ENCODE assay signal across 18 mouse cellular contexts in genomic region chr5:96716273-96717034, GRCm38 (mm10).
DNase-seq lines count a peak whose midpoint lies in the region; ATAC-seq and TF ChIP-seq lines count a peak whose summit lies in the region.
"Had no signal": no experiment of that assay in that cellular context is flagged by ENCODE, and none has a peak within 500 bp of the region (broad histone marks: within the 10 kb centered on the region; RNA-seq: fewer than 3 reads in every experiment).

No protein-coding gene starts in this region.

- DNase-seq in hindbrain, postnatal 0 days (ENCODE audit: low spot score) = no peak
- DNase-seq in kidney, postnatal 4 days = no peak
- no peak for DNase-seq in frontal cortex, adult 2 months (ENCODE audit: extremely low spot score in 1 of 2, low spot score in 1 of 2)
- DNase-seq in gastrocnemius, postnatal 25 days = no peak
- DNase-seq: adrenal gland, postnatal 10 days; cerebellum, adult 18-20 months; gastrocnemius, adult 2 months; heart, adult 18-20 months; kidney, adult 2 months; kidney, postnatal 36 days; lung, postnatal 14 days; right cerebral cortex, adult 18-20 months; thymus, adult 18-20 months had no signal

- H3K36me3 ChIP-seq in megakaryocyte, embryonic 14.5 days (replicated peaks; ENCODE audit: low read length) = no peaks in the 10 kb centered on the region
- H3K36me3 ChIP-seq in forebrain, embryonic 16.5 days (ENCODE audit: control insufficient read depth, insufficient read depth) = no peaks in the 10 kb centered on the region
- H3K36me3 ChIP-seq in hindbrain, postnatal 0 days (ENCODE audit: insufficient read depth, low read length) = no peaks in the 10 kb centered on the region

- H3K4me1 ChIP-seq in megakaryocyte, embryonic 14.5 days = peaks cover 15% of the 10 kb centered on the region
- peaks cover 8% of the 10 kb centered on the region for H3K4me1 ChIP-seq in forebrain, embryonic 16.5 days (replicated peaks; ENCODE audit: control insufficient read depth, insufficient read depth, low read length)
- no peaks in the 10 kb centered on the region for H3K4me1 ChIP-seq in hindbrain, postnatal 0 days (ENCODE audit: insufficient read depth, low read length)
- H3K4me1 ChIP-seq: limb, embryonic 13.5 days had no signal

- ATAC-seq in megakaryocyte, adult 5-6 weeks (ENCODE audit: poor library complexity, severe bottlenecking) = no peak
- peak; percentile 64 for ATAC-seq in forebrain, embryonic 16.5 days
- peak; percentile 21; the same call in 1 of the 2 replicates for ATAC-seq in hindbrain, postnatal 0 days

- 39% methylated on average over 8 of the region's 8 CpGs for WGBS in forebrain, embryonic 16.5 days
- WGBS in hindbrain, postnatal 0 days = 28% methylated on average over 8 of the region's 8 CpGs

- H3K9me3 ChIP-seq in megakaryocyte, embryonic 14.5 days = no peaks in the 10 kb centered on the region
- no peaks in the 10 kb centered on the region for H3K9me3 ChIP-seq in forebrain, embryonic 16.5 days (ENCODE audit: control insufficient read depth, low read length)
- H3K9me3 ChIP-seq in hindbrain, postnatal 0 days (ENCODE audit: low read length) = no peaks in the 10 kb centered on the region
- H3K9me3 ChIP-seq: embryonic facial prominence, embryonic 12.5 days; limb, embryonic 13.5 days had no signal

- H3K4me2 ChIP-seq in forebrain, embryonic 16.5 days (ENCODE audit: low read length) = no peak overlapping the region; the same call in 1 of the 2 replicates
- no peak overlapping the region for H3K4me2 ChIP-seq in hindbrain, postnatal 0 days (ENCODE audit: low read depth, low read length)
- H3K4me2 ChIP-seq: embryonic facial prominence, embryonic 12.5 days; limb, embryonic 13.5 days had no signal

- no peak overlapping the region for H3K9ac ChIP-seq in forebrain, embryonic 16.5 days (replicated peaks; ENCODE audit: low read depth, low read length)
- no peak overlapping the region for H3K9ac ChIP-seq in hindbrain, postnatal 0 days (replicated peaks; ENCODE audit: low read length)
- H3K9ac ChIP-seq: embryonic facial prominence, embryonic 12.5 days; limb, embryonic 13.5 days had no signal

- peaks cover 17% of the 10 kb centered on the region for H3K27me3 ChIP-seq in megakaryocyte, embryonic 14.5 days (replicated peaks)
- no peaks in the 10 kb centered on the region for H3K27me3 ChIP-seq in forebrain, embryonic 16.5 days (replicated peaks; ENCODE audit: control insufficient read depth, insufficient read depth, low read length)
- H3K27me3 ChIP-seq in hindbrain, postnatal 0 days (ENCODE audit: insufficient read depth, low read length) = no peaks in the 10 kb centered on the region
- H3K27me3 ChIP-seq: embryonic facial prominence, embryonic 12.5 days; limb, embryonic 13.5 days had no signal

- H3K4me3 ChIP-seq in megakaryocyte, embryonic 14.5 days (replicated peaks) = peak overlapping the region; percentile 14
- no peak overlapping the region for H3K4me3 ChIP-seq in forebrain, embryonic 16.5 days (replicated peaks; ENCODE audit: low read length)
- no peak overlapping the region for H3K4me3 ChIP-seq in hindbrain, postnatal 0 days (ENCODE audit: low read length)
- H3K4me3 ChIP-seq: embryonic facial prominence, embryonic 12.5 days; gastrocnemius, adult 2 months; limb, embryonic 13.5 days had no signal

- no peak for TF ChIP-seq CTCF in hindbrain, postnatal 0 days (IDR thresholded peaks at IDR 0.05; ENCODE audit: low read depth)

- no peak overlapping the region; the same call in 1 of the 2 replicates for H3K27ac ChIP-seq in forebrain, embryonic 16.5 days (ENCODE audit: low read length)
- H3K27ac ChIP-seq in hindbrain, postnatal 0 days = peak overlapping the region; percentile 17; the same call in 1 of the 2 replicates
- H3K27ac ChIP-seq: embryonic facial prominence, embryonic 12.5 days; gastrocnemius, adult 2 months; limb, embryonic 13.5 days had no signal
